Mouse (Mus musculus): ENCODE measurements around the gene Caprin2. TPM values are rescaled to one million over a fixed set of nuclear protein-coding genes. Genes with fewer than 3 reads are reported as not detected.
"Not testable (repeated sequence)": the region's sequence is repeated elsewhere in the genome, so short reads cannot be mapped to it uniquely, and the experiment has no call there.

Gene Caprin2
- polyA plus RNA-seq, 1 experiment from 2014 or later: 10.1 TPM

DNA sequence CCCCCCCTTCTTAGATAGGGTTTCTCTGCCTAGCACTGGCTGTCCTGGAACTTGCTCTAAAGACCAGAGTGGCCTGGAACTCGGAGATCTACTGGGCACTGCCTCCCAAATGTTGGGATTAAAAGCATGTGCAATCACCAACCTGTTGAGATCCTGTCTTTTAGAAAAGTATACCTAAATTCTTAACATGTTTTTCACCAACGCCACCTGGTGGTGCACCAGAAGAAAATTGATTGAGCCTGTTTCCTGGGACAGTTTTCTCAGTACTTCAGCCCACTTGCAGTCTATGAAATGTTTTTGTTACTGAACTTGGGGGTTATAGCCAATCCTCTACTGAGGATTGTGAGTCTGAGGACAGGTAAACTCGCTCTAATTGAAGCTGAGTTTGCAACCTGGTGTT is 20.8 kb upstream of the Caprin2 start:
- H3K36me3 ChIP-seq (ENCODE audit: insufficient read depth, low read length): 0 out of 2 replicates have a peak, but pooled peaks cover 10% of the 10 kb centered on the region
- no peaks in the 10 kb centered on the region for H3K27me3 ChIP-seq (ENCODE audit: insufficient read depth, low read length)
- peak; percentile 65 for DNase-seq (ENCODE audit: low spot score)
- 39% methylated on average over 3 of the region's 3 CpGs for WGBS
- H3K27ac ChIP-seq: no peak overlapping the region
- no peaks in the 10 kb centered on the region for H3K4me1 ChIP-seq (replicated peaks; ENCODE audit: insufficient read depth, low read length)
- H3K9me3 ChIP-seq (replicated peaks; ENCODE audit: low read length): no peaks in the 10 kb centered on the region
- ATAC-seq (replicated peaks; ENCODE audit: low FRiP score, low read depth): no peak
- no peak overlapping the region for H3K4me2 ChIP-seq (ENCODE audit: low read length)
- TF ChIP-seq CTCF (IDR thresholded peaks at IDR 0.05; ENCODE audit: low read depth): peak; percentile 67
- H3K4me3 ChIP-seq (replicated peaks; ENCODE audit: low read depth, low read length): no peak overlapping the region
- H3K9ac ChIP-seq (ENCODE audit: low read depth, low read length): no peak overlapping the region

GRCm38 (mm10) chr6:148913938-148914337 is 17.9 kb upstream of the Caprin2 start:
- ATAC-seq (replicated peaks; ENCODE audit: low FRiP score, low read depth) (peak; percentile 54; the same call in 1 of the 2 replicates), DNase-seq (ENCODE audit: low spot score) (peak; percentile 92)
- 9% methylated on average over 2 of the region's 2 CpGs for WGBS
- Histone ChIP-seq H3K9me3 (replicated peaks; ENCODE audit: low read length) (no peaks in the 10 kb centered on the region), H3K27ac (no peak overlapping the region), H3K4me3 (replicated peaks; ENCODE audit: low read depth, low read length) (no peak overlapping the region), H3K36me3 (ENCODE audit: insufficient read depth, low read length) (no peaks in the 10 kb centered on the region), H3K4me2 (ENCODE audit: low read length) (no peak overlapping the region), H3K27me3 (ENCODE audit: insufficient read depth, low read length) (no peaks in the 10 kb centered on the region), H3K4me1 (replicated peaks; ENCODE audit: insufficient read depth, low read length) (no peaks in the 10 kb centered on the region), H3K9ac (ENCODE audit: low read depth, low read length) (no peak overlapping the region)
- peak; percentile 90 for TF ChIP-seq CTCF (IDR thresholded peaks at IDR 0.05; ENCODE audit: low read depth)

DNA sequence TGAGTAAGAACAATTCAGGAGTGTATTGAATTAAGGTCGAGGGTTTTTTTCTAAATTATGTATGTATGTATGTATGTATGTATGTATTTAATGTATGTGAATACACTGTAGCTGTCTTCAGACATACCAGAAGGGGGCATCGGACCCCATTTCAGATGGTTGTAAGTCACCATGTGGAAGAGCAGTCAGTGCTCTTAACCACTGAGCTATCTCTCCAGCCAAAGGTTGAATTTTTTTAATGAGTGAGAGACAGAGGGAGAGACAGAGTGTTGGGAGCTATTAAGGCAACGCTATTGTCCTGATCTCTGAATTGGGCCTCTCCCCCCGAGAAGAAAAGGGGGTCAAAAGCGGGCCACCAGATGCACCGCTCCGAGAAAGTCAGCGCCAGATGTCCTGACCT is 15.9 kb upstream of the Caprin2 start:
- not testable (repeated sequence) for DNase-seq (ENCODE audit: low spot score); H3K4me2 ChIP-seq (ENCODE audit: low read length); H3K4me3 ChIP-seq (replicated peaks; ENCODE audit: low read depth, low read length); H3K36me3 ChIP-seq (ENCODE audit: insufficient read depth, low read length); H3K27ac ChIP-seq; ATAC-seq (replicated peaks; ENCODE audit: low FRiP score, low read depth); H3K27me3 ChIP-seq (ENCODE audit: insufficient read depth, low read length); H3K9me3 ChIP-seq (replicated peaks; ENCODE audit: low read length); H3K9ac ChIP-seq (ENCODE audit: low read depth, low read length); H3K4me1 ChIP-seq (replicated peaks; ENCODE audit: insufficient read depth, low read length)
- WGBS: 90% methylated on average over 7 of the region's 8 CpGs

- Histone ChIP-seq H3K4me2 (ENCODE audit: low read length) (no peak overlapping the region), H3K4me3 (replicated peaks; ENCODE audit: low read depth, low read length) (no peak overlapping the region), H3K4me1 (replicated peaks; ENCODE audit: insufficient read depth, low read length) (no peaks in the 10 kb centered on the region), H3K9me3 (replicated peaks; ENCODE audit: low read length) (no peaks in the 10 kb centered on the region), H3K27me3 (ENCODE audit: insufficient read depth, low read length) (no peaks in the 10 kb centered on the region), H3K36me3 (ENCODE audit: insufficient read depth, low read length) (no peaks in the 10 kb centered on the region), H3K27ac (no peak overlapping the region), H3K9ac (ENCODE audit: low read depth, low read length) (no peak overlapping the region)
- TF ChIP-seq CTCF (IDR thresholded peaks at IDR 0.05; ENCODE audit: low read depth): no peak
- ATAC-seq (replicated peaks; ENCODE audit: low FRiP score, low read depth): no peak
- no peak for DNase-seq (ENCODE audit: low spot score)
- WGBS: 88% methylated on average over 9 of the region's 9 CpGs
Measured at GRCm38 (mm10) chr6:148906958-148907357, 10.9 kb upstream of the Caprin2 start.

DNA sequence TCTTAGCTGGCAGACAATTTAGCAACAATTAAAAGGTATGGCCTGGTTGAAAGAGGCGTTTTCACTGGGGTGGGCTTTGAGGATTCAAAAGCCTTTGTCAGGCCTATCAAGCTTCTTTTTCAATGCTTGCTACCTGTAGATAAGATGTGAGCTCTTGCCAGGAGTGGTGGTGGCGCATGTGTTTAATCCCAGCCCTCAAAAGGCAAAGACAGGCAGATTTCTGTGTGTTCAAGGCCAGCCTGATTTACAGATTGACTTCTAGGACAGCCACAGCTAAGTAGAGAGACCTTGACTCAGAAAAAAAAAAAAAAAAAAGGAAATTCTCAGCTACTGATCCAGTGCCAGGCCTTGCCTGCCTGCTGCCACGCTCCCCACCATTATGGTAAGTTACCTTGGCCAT is 6.7 kb upstream of the Caprin2 start:
- no peak for TF ChIP-seq CTCF (IDR thresholded peaks at IDR 0.05; ENCODE audit: low read depth)
- Histone ChIP-seq H3K4me1 (replicated peaks; ENCODE audit: insufficient read depth, low read length) (no peaks in the 10 kb centered on the region), H3K4me3 (replicated peaks; ENCODE audit: low read depth, low read length) (no peak overlapping the region), H3K9me3 (replicated peaks; ENCODE audit: low read length) (no peaks in the 10 kb centered on the region), H3K4me2 (ENCODE audit: low read length) (no peak overlapping the region), H3K9ac (ENCODE audit: low read depth, low read length) (no peak overlapping the region), H3K36me3 (ENCODE audit: insufficient read depth, low read length) (no peaks in the 10 kb centered on the region), H3K27ac (no peak overlapping the region), H3K27me3 (ENCODE audit: insufficient read depth, low read length) (no peaks in the 10 kb centered on the region)
- ATAC-seq (replicated peaks; ENCODE audit: low FRiP score, low read depth): no peak
- 77% methylated on average over 3 of the region's 3 CpGs for WGBS
- no peak for DNase-seq (ENCODE audit: low spot score)

- H3K27ac ChIP-seq: peak overlapping the region; percentile 84
- peak overlapping the region; percentile 83 for H3K4me2 ChIP-seq (ENCODE audit: low read length)
- H3K4me3 ChIP-seq (replicated peaks; ENCODE audit: low read depth, low read length): peak overlapping the region; percentile 85
- no peaks in the 10 kb centered on the region for H3K9me3 ChIP-seq (replicated peaks; ENCODE audit: low read length)
- WGBS: 44% methylated on average over 6 of the region's 6 CpGs
- ATAC-seq (replicated peaks; ENCODE audit: low FRiP score, low read depth) (peak; percentile 40), DNase-seq (ENCODE audit: low spot score) (no peak)
- H3K36me3 ChIP-seq (ENCODE audit: insufficient read depth, low read length): no peaks in the 10 kb centered on the region
- no peak for TF ChIP-seq CTCF (IDR thresholded peaks at IDR 0.05; ENCODE audit: low read depth)
- H3K4me1 ChIP-seq (replicated peaks; ENCODE audit: insufficient read depth, low read length): 0 out of 2 replicates have a peak, but pooled peaks cover 6% of the 10 kb centered on the region
- H3K9ac ChIP-seq (ENCODE audit: low read depth, low read length): peak overlapping the region; percentile 69
- no peaks in the 10 kb centered on the region for H3K27me3 ChIP-seq (ENCODE audit: insufficient read depth, low read length)
Measured at GRCm38 (mm10) chr6:148896507-148896851, 442 bp upstream of the Caprin2 start.
